Mouse (Mus musculus) lung, postnatal 0 days (tissue): ENCODE data around the gene Tbc1d16. TPM values are rescaled to one million over a fixed set of nuclear protein-coding genes. Genes with fewer than 3 reads are reported as not detected.

ENCODE experiments used
- ATAC-seq: fragments of 200-750 bp; cut with Nextera tagmentation; 2 replicates; pipeline ENCODE4 v1.8.0; 2017; ENCODE audit warnings: moderate library complexity
- DNase-seq: peaks from one replicate; pipeline ENCODE4 v3.0.0-alpha.2; 2016; ENCODE audit warnings: low spot score
- H3K27ac ChIP-seq: fragments of 300-500 bp; sonication (generic); 2 replicates; pipeline ENCODE4 v1.5.1; 2014; ENCODE audit warnings: antibody characterized with exemption, mild to moderate bottlenecking, low read length, mixed read lengths
- H3K27me3 ChIP-seq: fragments of 300-500 bp; sonication (generic); replicated peaks from 2 replicates; pipeline ENCODE4 v1.6.1; 2014; ENCODE audit warnings: low read length, mixed read lengths; ENCODE audit not compliant: insufficient read depth
- H3K36me3 ChIP-seq: fragments of 300-500 bp; sonication (generic); 2 replicates; pipeline ENCODE4 v1.6.1; 2014; ENCODE audit warnings: low read length, mixed read lengths; ENCODE audit not compliant: insufficient read depth
- H3K4me1 ChIP-seq: fragments of 300-500 bp; sonication (generic); 2 replicates; pipeline ENCODE4 v1.6.1; 2014; ENCODE audit warnings: antibody characterized with exemption, low read depth, low read length, mixed read lengths; ENCODE audit not compliant: insufficient read depth
- H3K4me2 ChIP-seq: fragments of 300-500 bp; sonication (generic); replicated peaks from 2 replicates; pipeline ENCODE4 v1.6.1; 2014; ENCODE audit warnings: low read depth, mild to moderate bottlenecking, low read length, moderate library complexity, mixed read lengths
- H3K4me3 ChIP-seq: fragments of 300-500 bp; sonication (generic); 2 replicates; pipeline ENCODE4 v1.5.1; 2014; ENCODE audit warnings: low read depth, low read length
- H3K9ac ChIP-seq: fragments of 300-500 bp; sonication (generic); replicated peaks from 2 replicates; pipeline ENCODE4 v1.6.1; 2014; ENCODE audit warnings: low read depth, mild to moderate bottlenecking
- H3K9me3 ChIP-seq: fragments of 300-500 bp; sonication (generic); 2 replicates; pipeline ENCODE4 v1.6.1; 2016; ENCODE audit warnings: low read length, mixed read lengths
- CTCF ChIP-seq: IDR thresholded peaks from 2 replicates; pipeline ENCODE4 v1.5.1; 2016; ENCODE audit warnings: antibody characterized with exemption, mild to moderate bottlenecking
- EP300 ChIP-seq: IDR thresholded peaks from 2 replicates; pipeline ENCODE4 v1.6.1; 2016; ENCODE audit warnings: antibody characterized with exemption, mild to moderate bottlenecking, control low read depth
- WGBS: fragments of 180-500 bp; shearing (Covaris S2); extraction: QIAGEN DNeasy Blood & Tissue Kit; methylation state at CpG from one replicate; pipeline ENCODE4 v1.1.7; 2014; 5-methylcytosine and 5-hydroxymethylcytosine counted together
- polyA plus RNA-seq: library from polyadenylated mRNA; unstranded; fragments of >200 nt; fragmentation: Nextera tagmentation; extraction: Ambion mirVana; gene quantifications from 2 replicates; pipeline ENCODE4 v1.2.1, GENCODE M21; 2015

Tbc1d16 gene
- polyA plus RNA-seq, 1 experiment from 2014 or later: 11.9 TPM

- TF ChIP-seq CTCF (no peak), EP300 (no peak)
- H3K4me1 ChIP-seq: peaks cover 5% of the 10 kb centered on the region; the same call in 1 of the 2 replicates
- no peaks in the 10 kb centered on the region for H3K27me3 ChIP-seq
- H3K9me3 ChIP-seq: no peaks in the 10 kb centered on the region
- no peak overlapping the region for H3K9ac ChIP-seq
- WGBS: 85% methylated on average over 2 of the region's 2 CpGs
- no peak overlapping the region for H3K27ac ChIP-seq
- no peak for ATAC-seq
- no peak overlapping the region for H3K4me2 ChIP-seq
- H3K36me3 ChIP-seq: 0 out of 2 replicates have a peak, but pooled peaks cover 5% of the 10 kb centered on the region
- peak; percentile 21 for DNase-seq
- H3K4me3 ChIP-seq: no peak overlapping the region
These were observed 66.6 kb downstream of the Tbc1d16 start for GRCm38 (mm10) chr11:119161665-119162064.

- WGBS: 95% methylated on average over 5 of the region's 5 CpGs
- H3K27ac ChIP-seq: no peak overlapping the region
- 0 out of 2 replicates have a peak, but pooled peaks cover 5% of the 10 kb centered on the region for H3K36me3 ChIP-seq
- no peak for ATAC-seq
- H3K9me3 ChIP-seq: no peaks in the 10 kb centered on the region
- no peak for DNase-seq
- TF ChIP-seq CTCF (no peak), EP300 (no peak)
- no peak overlapping the region for H3K9ac ChIP-seq
- H3K4me2 ChIP-seq: no peak overlapping the region
- no peaks in the 10 kb centered on the region for H3K27me3 ChIP-seq
- no peak overlapping the region for H3K4me3 ChIP-seq
- H3K4me1 ChIP-seq: peaks cover 2% of the 10 kb centered on the region; the same call in 1 of the 2 replicates
These were observed 68.2 kb downstream of the Tbc1d16 start for GRCm38 (mm10) chr11:119160050-119160449.

- Histone ChIP-seq H3K9ac (no peak overlapping the region), H3K4me3 (no peak overlapping the region), H3K36me3 (0 out of 2 replicates have a peak, but pooled peaks cover 5% of the 10 kb centered on the region), H3K4me2 (no peak overlapping the region), H3K9me3 (no peaks in the 10 kb centered on the region), H3K27me3 (no peaks in the 10 kb centered on the region), H3K4me1 (no peaks in the 10 kb centered on the region), H3K27ac (no peak overlapping the region)
- WGBS: 63% methylated on average over 11 of the region's 11 CpGs
- DNase-seq: no peak
- no peak for TF ChIP-seq CTCF
- ATAC-seq: peak; percentile 43; the same call in 1 of the 2 replicates
These were observed 68.8 kb downstream of the Tbc1d16 start for GRCm38 (mm10) chr11:119159496-119159895.

GRCm38 (mm10) chr11:119157377-119158189 lies 70.7 kb downstream of the Tbc1d16 start:
- no peak for TF ChIP-seq EP300
- TF ChIP-seq CTCF: no peak
- H3K9ac ChIP-seq: no peak overlapping the region

GRCm38 (mm10) chr11:119156481-119157254 lies 71.6 kb downstream of the Tbc1d16 start:
- ATAC-seq (no peak), DNase-seq (no peak)
- Histone ChIP-seq H3K4me3 (no peak overlapping the region), H3K4me2 (no peak overlapping the region), H3K4me1 (no peaks in the 10 kb centered on the region), H3K27ac (no peak overlapping the region), H3K36me3 (0 out of 2 replicates have a peak, but pooled peaks cover 5% of the 10 kb centered on the region), H3K9me3 (no peaks in the 10 kb centered on the region), H3K9ac (no peak overlapping the region), H3K27me3 (no peaks in the 10 kb centered on the region)
- TF ChIP-seq EP300: no peak
- TF ChIP-seq CTCF: no peak
- 67% methylated on average over 24 of the region's 24 CpGs for WGBS

More at GRCm38 (mm10) chr11:119157377-119158189, 70.7 kb downstream of the Tbc1d16 start:
- 0 out of 2 replicates have a peak, but pooled peaks cover 5% of the 10 kb centered on the region for H3K36me3 ChIP-seq
- no peak overlapping the region for H3K4me2 ChIP-seq
- H3K9me3 ChIP-seq: no peaks in the 10 kb centered on the region
- H3K4me3 ChIP-seq: no peak overlapping the region
- no peaks in the 10 kb centered on the region for H3K27me3 ChIP-seq
- no peaks in the 10 kb centered on the region for H3K4me1 ChIP-seq
- ATAC-seq: no peak
- WGBS: 53% methylated on average over 20 of the region's 20 CpGs
- no peak for DNase-seq
- H3K27ac ChIP-seq: no peak overlapping the region
